Mouse (Mus musculus) gonadal fat pad, adult 2 months (tissue): Measurements from ENCODE around the gene Ston1. TPM values are rescaled to one million over a fixed set of nuclear protein-coding genes. Genes with fewer than 3 reads are reported as not detected.

Experiments
- DNase-seq: peaks from one replicate; pipeline ENCODE4 v3.0.0-alpha.2; 2012; ENCODE audit warnings: low read depth
- polyA plus RNA-seq: library from polyadenylated mRNA; depleted of rRNA; stranded (reverse); fragments of >200 nt; gene quantifications from 2 replicates; pipeline ENCODE4 v1.2.3, GENCODE M21; 2012; rRNA removed

Ston1 gene
- 8.9 and 11.7 TPM in 2 replicates for polyA plus RNA-seq

GRCm38 (mm10) chr17:88597222-88598055 is at the start of gene Ston1:
TSS of gene Ston1 (plus strand) at chr17:88597684.
- no peak for DNase-seq

DNA sequence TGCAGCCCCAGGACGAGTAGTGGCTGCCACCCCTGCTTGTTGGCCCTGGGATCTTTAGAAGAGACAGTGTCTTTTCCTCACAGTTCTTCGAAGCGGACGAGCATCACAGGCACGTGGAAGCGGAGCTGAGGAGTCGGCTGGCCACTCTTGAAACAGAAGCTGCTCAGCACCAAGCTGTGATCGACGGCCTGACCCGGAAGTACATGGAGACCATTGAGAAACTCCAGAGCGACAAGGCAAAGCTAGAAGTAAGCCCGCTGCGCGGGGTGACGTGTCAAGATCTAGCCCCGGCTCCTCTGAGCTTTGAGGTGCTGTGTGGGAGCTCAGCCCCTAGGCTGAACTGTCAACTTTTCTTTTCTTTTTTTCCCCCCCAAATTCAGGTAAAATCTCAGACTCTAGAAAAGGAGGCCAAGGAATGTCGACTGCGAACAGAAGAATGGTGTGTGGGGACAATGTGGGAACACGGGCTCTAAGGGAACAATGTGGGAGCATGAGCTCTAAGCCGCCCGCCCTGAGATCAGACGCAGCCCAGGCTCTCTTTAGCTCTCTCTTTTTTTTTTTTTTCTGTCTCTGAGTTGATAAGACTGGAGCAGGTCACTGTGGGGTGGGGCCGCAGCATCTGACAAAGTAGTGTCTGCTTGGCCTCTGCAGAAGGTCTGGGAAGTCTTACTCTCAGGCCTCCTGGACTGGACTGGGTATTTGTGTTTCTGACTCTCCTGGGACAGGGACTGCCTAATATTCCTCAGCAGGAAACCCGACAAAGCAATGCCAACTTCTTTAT is 47.9 kb upstream of the Ston1 start:
- no peak for DNase-seq

DNA sequence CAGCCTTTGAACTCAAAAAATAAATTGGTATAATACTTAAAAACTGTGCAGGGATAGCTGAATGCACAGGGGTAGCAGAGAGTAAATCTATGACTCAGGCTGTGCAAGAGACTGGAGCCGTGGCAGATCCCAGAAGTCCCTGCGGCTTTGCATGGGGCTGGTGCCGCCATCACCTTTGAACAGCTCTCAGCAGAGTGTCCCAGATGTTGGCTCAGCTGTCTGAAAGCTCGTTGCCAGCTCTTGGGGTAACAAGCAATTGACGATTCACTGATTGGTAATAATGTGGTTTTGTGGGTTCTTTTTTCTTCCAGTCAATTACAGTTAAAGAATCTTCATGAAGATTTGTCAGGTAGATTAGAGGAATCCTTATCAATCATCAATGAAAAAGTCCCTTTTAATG is 47.1 kb upstream of the Ston1 start:
- DNase-seq, result no peak

DNA sequence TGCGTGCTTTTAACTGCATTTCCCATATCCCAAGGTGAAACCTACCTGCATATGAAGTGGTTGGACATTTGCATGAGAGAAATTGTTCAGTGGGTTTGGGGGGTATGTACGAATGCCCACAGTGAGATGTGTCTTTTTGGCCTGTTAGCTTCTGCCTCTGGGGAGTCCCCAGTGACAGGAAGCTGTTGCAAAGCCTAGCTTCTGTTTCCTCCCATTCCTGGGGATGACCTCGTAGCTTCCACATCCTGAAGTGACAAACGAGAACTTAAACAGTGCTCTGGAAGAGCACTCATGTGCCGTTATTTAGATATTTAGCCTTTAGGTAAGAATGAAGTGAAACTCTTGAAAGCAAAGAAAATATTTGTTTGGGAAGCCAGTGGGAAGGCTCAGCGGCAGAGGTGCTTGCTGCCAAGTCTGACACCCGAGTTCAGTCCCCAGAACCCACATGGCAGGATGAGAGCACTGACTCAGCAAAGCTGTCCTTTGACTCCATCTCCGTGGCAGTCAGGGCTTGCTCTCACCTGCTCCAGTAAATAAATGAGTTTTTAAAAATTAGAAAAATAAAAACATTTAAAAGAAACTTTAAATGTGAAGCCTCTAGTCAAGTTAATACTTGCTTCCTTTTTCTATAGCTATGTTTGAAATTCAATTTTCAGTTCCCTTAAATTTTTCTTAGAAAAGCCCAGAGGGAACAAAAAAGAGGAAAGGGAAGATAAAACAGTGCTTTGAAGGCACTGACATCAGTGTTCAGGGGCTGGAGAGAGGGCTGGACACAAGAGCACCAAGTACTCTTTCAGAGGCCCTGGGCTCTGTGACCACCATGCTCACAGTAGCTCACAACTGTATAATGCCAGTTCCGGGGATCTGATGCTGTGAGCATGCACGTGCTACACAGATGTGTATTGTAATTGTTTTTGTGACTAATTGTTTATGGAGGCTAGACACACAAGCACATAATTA is 46.2 kb upstream of the Ston1 start:
- no peak for DNase-seq

- no peak for DNase-seq
These were observed 44.9 kb upstream of the Ston1 start for GRCm38 (mm10) chr17:88552556-88552955.

DNA sequence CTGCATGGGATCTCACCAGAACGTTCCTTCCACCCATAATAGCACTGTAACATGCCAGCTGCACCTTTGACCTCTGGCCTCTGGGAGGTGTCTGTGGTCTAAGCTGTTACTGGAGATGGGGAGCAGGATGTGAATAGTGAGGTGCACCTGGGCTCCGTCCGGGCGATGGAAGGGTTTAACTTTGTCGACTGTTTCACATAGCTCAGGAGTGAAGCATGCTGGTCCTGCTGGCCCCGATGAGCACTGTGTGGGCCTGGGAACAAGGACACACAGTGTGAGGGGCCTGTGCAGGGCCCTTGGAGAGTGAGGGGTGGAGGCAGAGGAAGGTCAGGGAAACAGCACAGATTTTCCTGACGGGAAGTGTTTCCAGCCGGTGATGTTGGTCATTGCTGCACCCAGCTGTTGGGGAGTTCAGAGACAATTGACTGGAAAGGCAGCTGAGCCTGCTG is 44.5 kb upstream of the Ston1 start:
- DNase-seq, result no peak

- DNase-seq, result no peak
These were observed 43.9 kb upstream of the Ston1 start for GRCm38 (mm10) chr17:88553473-88554087.

GRCm38 (mm10) chr17:88556176-88556575 is 41.3 kb upstream of the Ston1 start:
- DNase-seq, result no peak

DNA sequence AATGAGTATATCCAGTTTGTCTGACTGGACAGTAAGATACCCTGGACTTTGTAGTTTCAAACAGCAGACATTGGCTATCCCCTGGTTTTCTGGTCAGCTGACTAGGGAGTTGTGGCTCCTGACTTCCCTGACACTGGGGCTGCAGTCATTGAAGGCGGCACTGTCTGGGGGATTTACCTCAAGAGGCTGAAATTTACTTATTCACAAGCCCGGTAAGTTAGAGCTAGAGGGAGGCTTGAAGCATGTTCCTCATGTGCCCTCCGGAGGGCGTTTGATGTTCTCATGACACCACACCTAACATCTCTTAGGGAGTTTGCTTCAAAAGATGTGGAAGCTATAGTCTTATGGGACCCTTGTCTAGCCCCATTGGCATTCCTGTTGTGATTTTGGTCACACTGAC is 40.8 kb upstream of the Ston1 start:
- no peak for DNase-seq

- DNase-seq, result no peak
These were observed 39.2 kb upstream of the Ston1 start for GRCm38 (mm10) chr17:88558168-88558842.

GRCm38 (mm10) chr17:88563611-88564010 is 33.9 kb upstream of the Ston1 start:
- no peak for DNase-seq

DNA sequence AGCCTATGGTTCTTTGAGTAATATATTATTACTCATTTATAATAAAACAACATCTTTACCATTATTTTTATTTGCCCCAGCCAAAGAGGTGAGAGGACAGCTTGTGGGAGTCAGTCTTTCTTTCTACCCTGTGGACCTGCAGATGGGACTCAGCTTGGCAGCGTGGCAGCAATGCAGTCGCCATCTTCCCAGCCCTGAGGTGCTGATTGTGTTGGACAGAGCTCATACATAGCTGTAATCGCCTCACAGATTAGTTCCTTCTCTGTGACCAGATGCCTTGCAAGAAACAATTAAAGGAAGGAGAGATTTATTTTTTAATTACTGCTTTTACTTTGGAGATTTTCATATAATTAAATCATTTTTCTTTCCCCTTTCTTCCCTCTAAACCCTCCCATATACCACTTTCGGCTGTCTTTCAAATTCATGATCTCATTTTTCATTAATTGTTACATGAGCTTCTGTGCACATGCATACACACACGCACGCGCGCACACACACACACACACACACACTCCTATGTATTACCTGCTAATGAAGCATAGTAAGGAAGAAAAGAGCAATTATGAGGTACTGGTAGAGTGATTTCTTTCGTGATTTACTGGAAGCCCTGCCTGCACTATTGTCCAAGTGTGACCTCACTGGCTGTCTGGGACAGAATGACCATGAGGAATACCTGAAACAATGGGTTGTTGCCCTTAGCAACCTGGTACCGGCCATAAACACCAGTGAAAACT is 27.5 kb upstream of the Ston1 start:
- no peak for DNase-seq

DNA sequence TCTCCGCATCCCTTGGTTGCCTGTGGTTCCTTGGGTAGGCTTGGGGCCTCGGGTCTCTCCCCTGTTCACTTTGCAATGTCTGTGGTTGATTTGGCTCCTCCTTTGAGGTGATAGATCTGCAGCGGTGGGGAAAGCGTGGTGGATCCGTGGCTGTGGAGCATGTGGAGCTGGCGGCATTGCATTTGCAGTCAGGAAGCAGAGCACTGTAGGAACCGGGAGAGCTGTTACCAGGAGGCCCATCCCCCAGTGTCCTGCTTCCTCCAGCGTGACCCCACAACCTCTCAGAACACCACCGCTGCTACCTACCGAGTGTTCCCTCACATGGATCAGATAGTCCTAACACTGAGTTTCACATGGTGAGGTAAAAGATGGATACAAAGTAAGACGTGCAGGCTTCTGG is 26.7 kb upstream of the Ston1 start:
- DNase-seq, result no peak

- no peak for DNase-seq
These were observed 22.7 kb upstream of the Ston1 start for GRCm38 (mm10) chr17:88574811-88575210.

DNA sequence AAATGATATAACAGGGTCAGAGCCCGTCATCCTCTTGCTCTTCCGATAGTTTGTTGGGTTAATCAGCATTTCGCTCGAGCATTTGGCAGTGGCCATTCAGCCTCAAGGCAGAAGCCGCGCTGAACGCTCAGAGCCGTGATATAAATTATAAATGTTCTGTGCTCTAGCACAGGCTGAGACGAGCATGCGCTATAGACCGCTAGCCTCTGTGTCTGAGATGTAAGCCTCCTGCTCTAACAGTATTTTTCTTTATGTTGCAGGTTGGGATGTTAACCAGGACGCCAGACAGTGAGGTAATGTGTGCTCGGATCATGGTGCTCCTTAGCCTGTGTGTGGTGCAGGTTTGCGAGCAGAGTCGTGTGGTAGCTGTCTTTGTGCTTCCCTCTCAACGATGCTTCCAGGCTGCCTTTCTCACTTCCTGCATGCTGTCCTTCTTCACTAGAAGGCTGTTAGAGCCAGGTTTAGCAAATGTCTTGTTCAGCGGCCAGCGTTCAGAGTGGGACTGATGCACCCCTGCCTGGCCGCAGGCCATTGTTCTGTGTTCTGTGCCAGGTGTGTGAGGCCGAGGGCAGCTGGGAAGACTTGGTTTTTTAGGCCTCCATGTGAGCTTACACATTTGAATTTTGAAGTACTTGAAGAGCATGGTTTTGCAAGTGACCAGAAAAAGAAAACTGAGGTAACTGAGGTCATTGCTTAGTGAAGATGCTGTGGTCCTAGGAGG is 18.8 kb upstream of the Ston1 start:
- no peak for DNase-seq

DNA sequence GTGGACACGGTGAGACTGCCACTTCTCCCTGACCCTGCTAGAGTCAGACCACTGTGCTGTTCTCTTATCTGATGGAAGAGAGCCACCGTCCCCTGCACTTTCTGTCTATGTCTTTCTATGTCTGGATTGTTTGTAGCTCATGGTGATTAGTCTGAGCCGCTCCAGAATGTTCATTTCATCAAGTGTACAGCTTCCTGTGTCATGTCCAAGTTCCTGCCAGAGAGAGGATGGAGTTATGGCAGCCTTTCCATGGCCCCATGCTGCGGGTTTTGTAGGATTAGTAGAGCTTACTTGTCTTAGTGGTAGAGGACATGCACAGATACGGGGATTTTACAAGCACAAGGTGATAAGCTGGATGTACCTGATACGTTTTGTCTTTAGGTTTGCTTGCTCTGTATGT is 16.9 kb upstream of the Ston1 start:
- no peak for DNase-seq

- no peak for DNase-seq
These were observed 15.9 kb upstream of the Ston1 start for GRCm38 (mm10) chr17:88581511-88582021.

DNA sequence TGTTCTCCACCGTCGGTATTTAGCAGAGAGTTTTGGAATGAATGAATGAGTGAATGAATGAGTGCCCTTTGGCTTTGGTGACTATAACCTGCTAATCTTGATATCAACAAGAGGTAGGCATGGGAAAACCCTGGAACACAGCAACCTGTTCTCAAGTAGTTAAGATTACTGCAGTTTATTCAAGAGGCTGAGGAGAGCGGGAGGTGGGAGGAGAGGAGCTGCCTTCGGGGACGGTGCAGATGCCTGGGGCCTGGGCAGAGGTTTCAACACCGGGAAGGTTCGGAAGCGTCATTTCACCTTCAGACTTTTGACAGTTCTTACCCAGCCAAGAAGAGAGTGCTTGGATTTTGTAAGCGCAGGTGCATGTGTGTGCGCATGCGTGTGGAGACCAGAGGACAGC is 14.5 kb upstream of the Ston1 start:
- DNase-seq, result no peak

- DNase-seq, result no peak
These were observed 14.1 kb upstream of the Ston1 start for GRCm38 (mm10) chr17:88583411-88583810.
